Mouse (Mus musculus): Measurements from ENCODE around the gene Mansc1. TPM values are rescaled to one million over a fixed set of nuclear protein-coding genes. Genes with fewer than 3 reads are reported as not detected.
A peak's percentile ranks its signal among the peaks of the same experiment; 100 is the strongest.
"Not testable (repeated sequence)": the region's sequence is repeated elsewhere in the genome, so short reads cannot be mapped to it uniquely, and the experiment has no call there.

The Mansc1 gene
- polyA plus RNA-seq (2015; fragmentation: Nextera tagmentation; extraction: Ambion mirVana) = 3.4 and 3.8 TPM in 2 replicates

DNA sequence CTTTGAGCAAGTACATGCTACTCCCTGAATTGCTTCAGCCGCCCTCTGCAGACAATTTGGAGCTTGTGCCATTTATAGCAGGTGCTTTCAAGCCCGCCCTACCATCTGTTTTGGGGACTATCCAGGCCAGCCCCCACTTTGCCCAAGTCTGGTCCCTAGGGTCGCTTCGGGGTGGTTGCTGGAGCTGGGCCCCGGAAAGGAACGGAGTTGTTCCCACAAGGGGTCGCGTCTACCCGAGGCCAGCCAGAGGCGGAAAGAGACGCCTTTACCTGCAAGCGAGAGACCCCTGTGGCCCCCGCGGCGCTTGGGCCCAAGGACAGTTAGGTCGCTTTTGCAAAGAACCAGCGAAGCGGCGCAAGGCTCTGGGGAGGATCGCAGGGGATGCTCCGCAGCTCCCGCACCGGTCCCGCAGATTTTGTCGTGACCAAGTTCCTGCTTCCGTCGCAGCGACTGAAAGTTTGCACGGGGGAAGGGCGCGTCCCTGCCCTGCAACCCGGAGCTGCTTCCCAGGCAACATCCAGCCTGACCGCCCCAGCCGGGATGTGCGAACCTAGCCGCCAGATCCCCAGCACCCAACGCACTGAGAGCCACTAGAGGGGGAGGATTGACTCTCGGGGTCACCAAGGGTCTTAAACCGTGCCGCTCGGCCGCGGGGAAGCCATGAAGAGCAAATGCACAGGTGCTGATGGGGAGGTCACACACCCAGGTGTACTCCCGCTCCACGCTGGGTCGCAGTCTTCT, at the start of gene Mansc1:
Mansc1 (minus strand) TSS at position 542 of the 741 bp plus-strand sequence.
- peak; percentile 48 for DNase-seq (ENCODE audit: low spot score)

DNA sequence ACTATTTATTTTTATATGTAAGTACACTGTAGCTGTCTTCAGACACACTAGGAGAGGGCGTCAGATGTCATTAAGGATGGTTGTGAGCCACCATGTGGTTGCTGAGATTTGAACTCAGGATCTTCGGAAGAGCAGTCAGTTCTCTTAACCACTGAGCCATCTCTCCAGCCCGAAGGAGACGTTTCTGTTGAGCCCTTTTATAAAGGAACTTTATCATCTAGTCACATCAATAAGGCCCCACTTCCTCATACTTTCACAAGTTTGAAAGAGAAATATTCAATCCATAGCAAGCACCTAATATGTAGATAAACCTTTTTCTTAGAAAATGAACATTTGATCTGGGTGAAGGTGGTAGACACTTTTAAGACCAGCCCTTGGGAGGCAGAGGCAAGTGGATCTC, 47.0 kb upstream of the Mansc1 start:
- DNase-seq (ENCODE audit: low spot score) = not testable (repeated sequence)

DNA sequence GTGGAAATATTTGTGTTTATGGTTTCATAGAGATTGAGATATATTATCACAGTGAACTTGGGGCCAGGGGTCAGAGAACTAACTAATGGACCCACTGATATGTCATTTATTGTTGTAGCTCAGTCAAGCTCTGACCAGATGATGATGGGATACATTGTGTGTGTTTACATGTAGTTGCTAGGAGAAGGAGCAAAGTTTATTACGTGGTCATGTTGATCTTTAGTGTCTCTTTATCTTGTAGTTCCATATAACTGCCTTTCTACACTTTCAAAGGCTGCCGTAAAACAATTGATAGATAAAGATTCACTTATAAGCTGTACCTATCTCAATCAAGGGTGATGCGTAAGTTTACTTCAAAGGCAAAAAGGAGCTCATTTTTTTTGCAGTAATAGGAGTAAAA, 45.7 kb upstream of the Mansc1 start:
- no peak for DNase-seq (ENCODE audit: low spot score)

DNA sequence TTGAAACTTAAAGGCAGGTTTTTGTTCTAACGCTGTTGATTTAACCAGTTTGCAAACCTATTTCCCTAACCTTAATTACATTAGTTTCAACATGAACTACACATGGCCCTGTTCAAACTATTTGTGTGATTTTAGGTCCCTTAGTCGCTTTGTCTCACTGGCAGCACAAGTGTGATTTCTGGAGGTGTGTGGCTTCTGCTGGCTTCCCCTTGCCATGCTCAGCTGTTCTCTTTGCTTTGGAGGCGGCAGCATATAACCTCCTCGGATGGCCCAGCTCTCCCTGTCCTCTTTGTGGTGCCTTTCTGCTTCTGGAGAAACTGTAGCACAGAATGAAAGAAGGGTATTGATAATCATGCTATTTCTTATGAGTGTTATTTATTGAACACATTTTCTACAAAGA, 45.2 kb upstream of the Mansc1 start:
- DNase-seq (ENCODE audit: low spot score) = no peak

DNA sequence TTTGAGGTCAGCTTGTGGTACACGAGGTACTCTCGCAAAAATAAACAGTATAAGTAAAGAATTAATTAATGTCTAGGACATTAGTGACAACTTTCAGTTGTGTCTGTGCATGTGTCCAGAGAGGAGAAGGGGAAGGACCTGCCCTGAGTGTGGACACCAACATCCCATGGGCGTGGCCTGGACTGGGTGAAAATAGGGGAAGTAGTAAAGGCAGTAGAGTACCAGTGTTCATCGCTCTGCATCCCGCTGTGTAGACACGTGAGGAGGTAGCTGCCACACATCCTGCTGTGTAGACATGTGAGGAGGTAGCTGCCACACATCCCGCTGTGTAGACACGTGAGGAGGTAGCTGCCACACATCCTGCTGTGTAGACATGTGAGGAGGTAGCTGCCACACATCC, 41.4 kb upstream of the Mansc1 start:
- not testable (repeated sequence) for DNase-seq (ENCODE audit: low spot score)

DNA sequence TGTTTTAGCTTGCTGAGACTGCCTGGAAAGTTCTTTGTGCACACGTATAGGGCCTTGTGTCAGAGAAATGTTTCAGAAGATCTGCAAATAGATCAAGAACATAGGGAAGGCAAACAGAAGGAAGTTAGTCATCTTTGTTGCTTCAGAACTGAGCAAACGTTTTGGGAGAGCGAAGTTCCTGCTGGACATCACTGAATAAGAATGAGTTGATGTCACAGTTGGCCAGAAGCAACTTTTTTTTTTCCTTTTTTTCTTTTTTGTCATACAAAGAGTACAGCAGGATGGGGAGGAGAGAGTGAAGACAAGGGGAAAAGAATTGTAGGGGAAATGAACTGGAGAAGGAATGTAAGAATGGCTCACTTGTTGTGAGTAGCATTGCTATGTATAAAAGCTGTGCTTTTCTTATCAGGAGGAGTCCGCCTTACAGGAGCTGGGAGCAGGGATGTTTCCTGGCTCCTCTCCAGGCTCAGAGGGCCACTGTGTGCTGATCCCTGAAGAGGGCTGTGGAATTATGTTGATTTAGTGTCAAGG, 38.7 kb upstream of the Mansc1 start:
- DNase-seq (ENCODE audit: low spot score) = no peak

DNA sequence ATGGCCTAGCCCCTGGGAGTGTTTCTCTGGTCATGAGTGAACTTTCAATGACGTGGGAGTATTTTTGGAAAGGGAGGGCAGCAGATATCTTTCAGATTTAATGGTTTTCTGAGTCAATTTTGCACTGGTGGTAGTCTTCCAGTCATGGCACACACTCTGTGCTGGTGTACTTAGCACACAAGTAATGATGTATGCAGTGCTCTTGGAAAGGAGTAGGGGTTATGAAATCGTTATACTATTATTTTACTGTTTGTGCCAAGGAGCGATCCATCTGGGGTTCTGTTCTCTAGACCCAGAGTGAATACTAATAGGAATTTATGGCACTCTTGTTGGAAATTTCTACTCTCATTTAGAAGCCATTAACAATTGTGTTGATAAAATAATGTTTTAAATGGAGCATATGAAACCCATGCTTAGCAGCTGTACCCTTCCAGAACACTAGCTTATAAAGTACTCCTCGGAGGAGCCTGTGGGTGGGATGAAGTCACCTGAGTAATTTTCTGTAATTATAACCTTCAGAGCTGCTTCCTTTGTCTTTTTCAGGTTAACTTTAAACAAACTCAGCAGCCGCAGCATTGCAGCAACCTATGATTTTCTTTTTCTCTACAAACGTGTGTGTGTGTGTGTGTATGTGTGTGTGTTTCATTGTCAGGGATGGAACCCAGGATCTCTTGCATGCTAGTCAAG, 37.0 kb upstream of the Mansc1 start:
- DNase-seq (ENCODE audit: low spot score) = no peak

DNA sequence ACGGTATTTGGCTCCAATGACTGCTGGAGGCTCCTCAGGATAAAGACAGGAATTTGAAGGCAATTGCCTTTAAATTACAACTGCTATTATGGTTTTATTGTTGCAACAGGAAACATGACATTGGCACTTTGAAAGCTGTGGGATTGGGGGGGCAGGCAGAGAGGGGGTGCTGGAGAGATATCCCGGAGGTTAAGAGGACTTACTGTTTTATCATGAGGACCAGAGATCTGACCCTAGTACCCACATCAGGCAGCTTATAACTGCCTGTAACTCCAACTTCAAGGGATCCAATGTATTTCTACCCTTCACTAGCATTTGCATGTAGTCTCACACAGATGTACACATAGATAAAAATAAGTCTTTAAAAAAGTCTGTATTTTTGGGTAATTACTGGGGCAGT, 36.2 kb upstream of the Mansc1 start:
- no peak for DNase-seq (ENCODE audit: low spot score)

DNA sequence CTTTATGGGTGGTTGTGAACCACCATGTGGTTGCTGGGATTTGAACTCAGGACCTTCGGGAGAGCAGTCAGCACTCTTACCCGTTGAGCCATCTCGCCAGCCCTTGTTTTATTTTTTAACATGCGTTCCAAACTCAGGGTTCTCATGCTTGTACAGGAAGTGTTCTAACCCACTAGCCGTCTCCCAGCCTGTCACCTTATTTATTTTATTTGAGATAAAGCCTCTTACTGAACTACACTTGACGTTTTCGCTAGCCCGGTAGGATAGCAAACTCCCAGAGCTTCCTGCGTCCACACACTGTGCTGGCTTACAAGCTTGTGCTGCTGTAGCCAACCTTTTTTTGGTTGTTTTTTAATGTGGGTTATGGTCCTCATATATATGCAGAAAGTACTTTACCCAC, 33.5 kb upstream of the Mansc1 start:
- no peak for DNase-seq (ENCODE audit: low spot score)

DNA sequence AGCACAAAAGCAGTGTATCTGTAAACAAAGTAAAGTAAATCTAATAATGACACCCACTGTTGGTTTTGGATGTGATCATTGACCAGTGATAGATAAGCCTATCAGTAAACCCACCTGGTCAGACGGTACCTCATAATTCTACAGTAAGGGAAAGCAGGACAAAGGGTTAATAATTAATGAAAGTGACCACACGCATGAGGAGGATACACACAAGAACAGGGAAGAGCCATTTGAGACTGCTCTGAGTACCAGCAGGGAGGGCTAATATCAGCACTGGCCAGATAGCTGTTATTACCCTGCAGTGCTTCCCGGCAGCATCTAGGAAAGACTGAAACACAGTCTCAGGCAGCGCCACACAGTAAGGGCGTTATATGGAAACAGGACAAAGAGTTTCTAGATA, 32.3 kb upstream of the Mansc1 start:
- DNase-seq (ENCODE audit: low spot score) = no peak

DNA sequence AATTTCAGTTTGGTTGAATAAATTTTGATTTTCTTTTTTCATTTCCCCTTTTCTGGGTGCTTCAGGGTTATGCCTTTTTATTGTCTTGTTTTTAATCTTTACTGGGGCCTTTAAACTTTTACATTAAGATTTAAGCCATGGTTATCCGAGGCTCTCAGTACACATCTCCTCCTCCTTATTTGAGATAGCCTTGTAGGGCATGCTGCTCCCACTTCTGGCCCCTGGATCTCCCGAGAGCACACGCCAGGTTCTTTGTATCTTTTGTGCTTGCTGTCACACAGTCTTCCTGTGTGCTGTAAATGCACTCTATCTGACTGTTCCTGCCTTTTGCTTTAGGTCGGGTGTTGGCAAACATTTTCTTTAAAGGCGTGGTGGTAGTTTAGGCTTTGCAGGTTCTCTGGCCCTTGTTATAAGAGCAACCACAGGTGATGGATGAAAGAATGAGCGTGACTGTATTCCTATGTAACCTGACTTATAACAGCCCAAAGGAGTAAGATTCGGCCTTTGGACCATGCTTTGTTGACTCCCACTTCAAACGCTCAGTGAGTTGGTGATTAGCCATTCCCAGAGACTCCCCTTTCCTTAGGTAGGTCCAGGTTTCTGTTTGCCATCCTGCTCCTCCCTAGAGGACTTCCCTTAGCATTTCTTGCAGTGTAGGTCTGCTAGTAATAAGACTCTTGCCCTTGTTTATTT, 28.6 kb upstream of the Mansc1 start:
- DNase-seq (ENCODE audit: low spot score) = no peak

DNA sequence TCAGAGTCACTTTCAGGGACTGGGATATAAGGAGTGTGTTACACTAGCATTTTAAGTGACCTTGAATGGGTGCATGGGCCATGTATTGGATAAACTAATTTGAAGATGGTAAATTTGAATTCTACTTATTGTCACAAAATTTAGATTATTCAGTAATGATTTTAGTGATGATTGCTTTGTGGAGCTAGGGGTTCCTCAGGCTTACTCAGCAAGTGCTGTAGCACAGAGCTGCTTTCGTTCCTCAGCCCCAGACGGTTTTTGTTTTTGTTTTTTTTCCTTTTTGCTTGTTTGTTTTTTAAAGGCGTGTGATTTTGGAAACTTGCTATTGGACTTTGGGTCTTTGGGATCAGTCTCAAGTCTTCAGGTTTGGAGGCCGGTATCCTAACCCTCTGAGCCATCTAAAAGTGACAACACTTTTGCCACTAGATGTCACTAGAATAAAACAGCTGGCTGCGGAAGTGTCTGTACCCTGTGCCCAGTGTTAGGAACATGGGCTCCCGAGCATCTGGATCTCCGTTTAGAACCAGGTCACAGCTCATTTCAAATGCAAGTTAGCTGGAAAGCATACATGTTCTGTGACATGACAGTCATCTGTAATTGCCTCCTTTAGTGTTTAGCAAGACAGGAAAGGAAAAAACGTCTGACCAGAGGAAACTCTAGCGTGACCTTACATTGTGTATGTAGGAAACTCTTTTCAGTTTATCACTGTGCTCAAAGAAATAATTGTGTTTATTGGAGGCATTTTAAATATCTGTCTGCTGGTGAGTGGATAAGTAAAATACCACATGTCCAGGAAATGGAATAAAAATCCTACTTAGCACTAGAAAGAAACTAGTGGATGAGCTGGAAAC, 27.0 kb upstream of the Mansc1 start:
- peak; percentile 62 for DNase-seq (ENCODE audit: low spot score)

DNA sequence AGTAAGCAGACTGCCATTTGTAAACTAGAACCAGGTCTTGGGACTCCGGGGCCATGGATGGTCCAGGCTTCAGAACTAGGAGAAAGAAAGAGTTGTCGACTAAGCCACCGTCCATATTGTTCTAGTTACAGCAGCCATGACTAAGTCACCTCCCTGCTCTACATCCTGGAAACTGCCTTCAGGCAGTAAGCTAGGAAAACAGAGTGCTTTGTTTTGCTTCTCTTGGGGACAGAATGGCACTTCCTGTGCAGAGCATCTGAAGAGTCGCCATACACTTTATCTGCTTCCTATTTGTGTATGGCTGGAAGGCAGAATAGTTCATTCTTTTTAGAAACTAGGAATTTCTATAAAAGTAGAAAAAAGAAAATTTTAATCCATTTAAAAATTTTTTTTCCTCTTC, 24.2 kb upstream of the Mansc1 start:
- DNase-seq (ENCODE audit: low spot score) = no peak

DNA sequence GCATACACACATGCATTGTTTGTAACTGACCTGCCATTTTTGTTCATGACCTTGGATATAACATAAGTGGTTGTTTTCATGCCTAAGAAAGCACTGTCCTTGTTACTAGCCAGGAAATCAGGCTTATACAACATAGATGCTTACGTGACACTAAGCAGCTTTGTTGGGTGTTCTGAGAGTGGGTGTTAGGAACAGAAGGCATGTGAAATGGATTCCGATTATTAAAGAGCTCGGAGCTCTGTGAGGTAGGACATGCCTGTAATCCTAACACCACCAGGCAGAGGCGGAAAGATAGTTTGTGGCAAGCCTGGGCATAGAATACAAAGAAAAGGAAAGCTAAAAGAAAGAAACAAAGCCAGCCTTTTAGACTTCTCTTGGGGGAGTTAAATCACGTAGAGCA, 16.1 kb upstream of the Mansc1 start:
- no peak for DNase-seq (ENCODE audit: low spot score)

DNA sequence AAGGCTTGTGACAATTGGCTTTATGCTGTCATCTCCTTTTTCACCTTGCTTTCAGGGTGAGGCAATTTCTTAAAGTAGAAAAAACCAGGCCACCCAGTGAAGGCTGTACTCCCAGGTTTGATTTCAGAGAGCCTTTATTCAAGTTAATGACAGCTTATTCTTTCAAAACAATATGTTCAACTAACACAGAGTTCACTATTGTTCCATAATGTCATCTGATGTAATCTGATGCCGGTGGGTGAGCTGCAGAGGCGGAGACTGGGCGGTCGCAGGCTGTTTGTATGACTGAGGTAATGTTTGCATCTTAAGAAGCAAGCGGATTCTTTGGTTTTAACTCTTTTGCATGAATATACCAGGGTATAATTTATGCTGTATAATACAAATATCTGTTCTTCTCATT, 15.3 kb upstream of the Mansc1 start:
- DNase-seq (ENCODE audit: low spot score) = no peak

DNA sequence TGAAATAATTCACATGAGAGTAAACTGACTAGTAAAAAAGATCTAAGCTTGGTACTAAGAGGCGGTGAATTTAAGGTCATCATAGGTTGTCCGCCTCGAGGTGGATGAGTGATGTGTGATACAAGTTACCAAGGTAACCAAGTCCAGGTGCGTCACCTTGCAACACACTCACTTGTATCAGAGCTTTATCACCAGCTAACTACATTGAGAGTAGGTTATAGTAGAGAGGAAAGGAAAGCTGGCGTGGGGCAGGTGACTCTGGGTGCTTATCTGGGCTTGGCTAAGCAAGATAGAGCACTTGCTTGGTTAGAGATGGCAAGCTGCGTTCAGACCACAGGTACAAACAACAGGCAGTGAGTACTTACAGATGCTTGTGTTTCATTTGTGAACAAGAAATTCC, 14.5 kb upstream of the Mansc1 start:
- no peak for DNase-seq (ENCODE audit: low spot score)

DNA sequence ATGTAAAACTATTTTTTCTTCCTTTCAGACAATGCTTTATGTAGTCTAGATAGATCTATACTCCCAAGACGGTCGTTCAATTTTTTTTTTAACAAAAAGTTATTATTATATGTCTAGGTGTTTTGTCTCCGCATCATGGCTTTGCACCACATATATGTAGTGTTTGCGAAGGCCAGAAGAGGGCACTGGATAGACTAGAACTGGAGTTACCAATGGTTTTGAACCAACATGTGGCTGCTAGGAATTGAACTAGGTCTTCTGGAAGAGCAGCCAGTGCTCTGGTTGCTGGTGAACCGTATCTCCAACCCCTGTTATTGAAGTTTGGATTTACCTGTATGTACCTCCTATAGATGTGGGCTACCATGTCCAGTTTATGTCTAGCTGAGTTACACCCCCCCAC, 11.0 kb upstream of the Mansc1 start:
- no peak for DNase-seq (ENCODE audit: low spot score)

DNA sequence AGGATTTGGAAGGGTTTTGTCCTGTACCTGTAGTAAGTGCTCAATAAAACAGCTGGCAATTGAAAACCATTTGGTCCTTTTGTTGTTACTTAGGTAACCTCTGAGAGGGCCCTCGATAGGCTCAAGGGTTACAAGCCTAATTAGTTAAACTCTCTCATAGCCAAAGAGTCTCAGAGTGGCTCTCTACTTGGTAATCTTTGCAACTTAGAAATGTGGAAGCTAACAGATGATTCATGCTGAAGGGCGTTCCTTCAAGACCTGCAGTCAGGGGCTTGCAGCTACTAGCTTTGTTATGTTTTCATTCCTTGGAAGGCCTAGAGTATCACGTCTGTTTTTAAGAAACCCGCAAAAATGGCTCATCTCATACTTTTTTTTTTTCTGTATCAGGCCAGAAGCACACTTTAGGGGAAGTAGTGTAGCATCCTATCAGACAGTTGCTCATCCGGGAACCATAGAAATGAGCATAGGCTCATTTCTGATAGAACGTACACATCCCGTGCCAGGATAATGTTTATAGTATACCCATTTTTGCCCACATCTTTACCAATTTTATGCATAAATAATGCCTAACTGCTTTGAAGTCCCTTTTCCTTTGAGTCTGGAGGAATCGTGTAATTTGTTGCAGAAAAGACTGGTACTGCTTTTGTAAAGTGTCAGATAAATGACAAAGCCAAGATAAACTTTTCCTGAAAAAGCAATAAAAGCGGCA, 9.6 kb upstream of the Mansc1 start:
- no peak for DNase-seq (ENCODE audit: low spot score)

DNA sequence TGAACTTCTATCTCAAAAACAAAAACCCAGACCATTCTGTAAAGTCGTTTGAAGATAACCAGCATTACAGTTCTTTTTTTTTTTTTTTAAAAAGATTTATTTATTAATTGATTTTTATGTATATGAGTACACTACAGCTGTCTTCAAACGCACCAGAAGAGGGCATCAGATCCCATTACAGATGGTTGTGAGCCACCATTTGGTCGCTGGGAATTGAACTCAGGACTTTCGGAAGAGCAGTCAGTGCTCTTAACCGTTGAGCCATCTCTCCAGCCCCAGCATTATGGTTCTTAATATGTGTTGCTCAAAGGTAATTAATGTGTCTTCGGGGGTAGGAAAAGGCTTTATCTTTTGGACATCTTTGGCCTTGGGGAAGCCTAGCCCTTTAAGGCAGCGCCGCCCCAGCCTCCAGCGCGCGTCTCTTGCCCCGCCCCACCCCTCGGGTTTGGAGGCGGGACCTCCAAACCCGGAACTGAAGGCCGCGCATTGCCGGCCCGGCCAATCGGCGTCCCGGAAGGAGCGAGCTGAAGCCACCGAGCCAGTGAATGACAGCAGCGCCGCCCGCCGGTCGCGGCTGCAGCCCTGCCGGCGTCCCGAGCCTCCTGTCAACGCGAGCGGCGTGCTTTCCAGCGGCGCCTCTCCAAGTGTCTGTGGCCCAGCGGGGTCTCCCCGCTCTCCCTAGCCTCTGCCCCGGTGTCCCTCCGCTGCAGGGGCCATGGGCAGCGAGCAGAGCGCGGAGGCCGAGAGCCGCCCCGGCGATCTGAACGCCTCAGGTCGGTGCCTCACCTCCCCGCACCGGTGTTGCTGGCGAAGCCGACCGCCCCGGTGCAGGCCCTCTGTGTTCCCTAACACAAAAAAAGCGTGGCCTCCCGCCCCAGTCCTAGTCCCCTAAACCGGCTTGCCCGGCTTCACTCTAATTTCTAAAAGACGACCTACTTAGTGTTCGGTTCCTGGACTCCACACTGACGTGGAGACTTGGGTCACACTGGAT, 8.5 kb upstream of the Mansc1 start:
- DNase-seq (ENCODE audit: low spot score) = peak; percentile 97

All from thymus, postnatal 0 days (tissue).